Comparison of ENCODE assay signal across 8 mouse cellular contexts in genomic region chr5:5319824-5320505, GRCm38 (mm10).
A peak's percentile ranks its signal among the peaks of the same experiment; 100 is the strongest.
DNase-seq lines count a peak whose midpoint lies in the region; ATAC-seq and TF ChIP-seq lines count a peak whose summit lies in the region.

No protein-coding gene starts in this region.

- TF ChIP-seq CTCF in kidney, adult 2 months (conservative IDR thresholded peaks at IDR 0.05; ENCODE audit: insufficient read depth, insufficient read length, low read depth, low read length): no peak
- TF ChIP-seq CTCF in Patski (IDR thresholded peaks at IDR 0.05): no peak

- H3K4me3 ChIP-seq in kidney, adult 2 months (ENCODE audit: insufficient read depth, low read depth, low read length): no peak overlapping the region
- H3K4me3 ChIP-seq in forebrain, embryonic 16.5 days (replicated peaks; ENCODE audit: low read length): no peak overlapping the region

- H3K4me1 ChIP-seq in kidney, adult 2 months (ENCODE audit: control insufficient read depth, insufficient read depth, low read length): no peaks in the 10 kb centered on the region
- peaks cover 5% of the 10 kb centered on the region; the same call in 1 of the 2 replicates for H3K4me1 ChIP-seq in forebrain, embryonic 16.5 days (replicated peaks; ENCODE audit: control insufficient read depth, insufficient read depth, low read length)

- TF ChIP-seq POLR2A in kidney, adult 2 months (IDR thresholded peaks at IDR 0.05; ENCODE audit: low read depth, low read length): no peak

- ATAC-seq in Patski: peak; percentile 1
- peak; percentile 75 to 89 for ATAC-seq in hematopoietic stem cell, adult 5-6 weeks (replicated peaks in 1 of 2; ENCODE audit: insufficient read depth in 1 of 2, low FRiP score in 2 of 2, low TSS enrichment in 1 of 2, low read depth in 1 of 2, poor library complexity in 2 of 2, severe bottlenecking in 2 of 2)
- peak; percentile 97 for ATAC-seq in megakaryocyte, adult 5-6 weeks (ENCODE audit: poor library complexity, severe bottlenecking)
- no peak for ATAC-seq in forebrain, embryonic 16.5 days

- H3K36me3 ChIP-seq in kidney, adult 2 months (ENCODE audit: control insufficient read depth, insufficient read depth, low read length): no peaks in the 10 kb centered on the region
- H3K36me3 ChIP-seq in forebrain, embryonic 16.5 days (ENCODE audit: control insufficient read depth, insufficient read depth): no peaks in the 10 kb centered on the region

- CTCF ChIA-PET in Patski (lab: Charles Lee): interaction anchor here (0.6 to 1.9 kb wide), 6 partner anchors 11 to 66 kb away, joined by 3 to 5 read pairs (median 4); no protein-coding TSS in a partner anchor

- H3K9me3 ChIP-seq in forebrain, embryonic 16.5 days (ENCODE audit: control insufficient read depth, low read length): no peaks in the 10 kb centered on the region

- H3K4me2 ChIP-seq in forebrain, embryonic 16.5 days (ENCODE audit: low read length): no peak overlapping the region

- H3K9ac ChIP-seq in forebrain, embryonic 16.5 days (replicated peaks; ENCODE audit: low read depth, low read length): no peak overlapping the region

- WGBS in kidney, adult 2 months: 53% methylated on average over 8 of the region's 8 CpGs
- WGBS in forebrain, embryonic 16.5 days: 83% methylated on average over 8 of the region's 8 CpGs

- POLR2A ChIA-PET in Patski (lab: Charles Lee): no interaction called here

- in situ Hi-C loops in Patski (cut with MboI; ENCODE audit: low pct_unique_long_range_greater_than_20kb): no loop called here

- peak overlapping the region; percentile 38; the same call in 1 of the 2 replicates for H3K27ac ChIP-seq in kidney, adult 2 months (ENCODE audit: insufficient read depth, low read depth, low read length)
- H3K27ac ChIP-seq in forebrain, embryonic 16.5 days (ENCODE audit: low read length): no peak overlapping the region

- peak; percentile 11 for DNase-seq in kidney, adult 2 months
- DNase-seq in kidney, postnatal 25 days: no peak
- DNase-seq in Patski (ENCODE audit: low read depth, low spot score): no peak
- DNase-seq in layer of hippocampus, postnatal 25 days (ENCODE audit: extremely low spot score in 1 of 2, low spot score in 1 of 2): no peak
- no peak for DNase-seq in cerebellum, adult 11 months

- no peaks in the 10 kb centered on the region for H3K27me3 ChIP-seq in kidney, adult 2 months (replicated peaks; ENCODE audit: control insufficient read depth, insufficient read depth, low read length)
- no peaks in the 10 kb centered on the region for H3K27me3 ChIP-seq in Patski
- H3K27me3 ChIP-seq in forebrain, embryonic 16.5 days (replicated peaks; ENCODE audit: control insufficient read depth, insufficient read depth, low read length): no peaks in the 10 kb centered on the region
